Mouse (Mus musculus) liver, embryonic 15.5 days (tissue): ENCODE results near the gene Tymp. TPM values are rescaled to one million over a fixed set of nuclear protein-coding genes. Genes with fewer than 3 reads are reported as not detected.

Experiments
- ATAC-seq: fragments of 200-750 bp; cut with Nextera tagmentation; 2 replicates; pipeline ENCODE4 v1.8.0; 2017; ENCODE audit warnings: moderate number of reproducible peaks, mild to moderate bottlenecking, moderate library complexity; ENCODE audit not compliant: insufficient read depth
- H3K27ac ChIP-seq: fragments of 300-500 bp; sonication (generic); replicated peaks from 2 replicates; pipeline ENCODE4 v1.5.1; 2015; ENCODE audit warnings: mild to moderate bottlenecking, inconsistent platforms
- H3K27me3 ChIP-seq: fragments of 300-500 bp; sonication (generic); 2 replicates; pipeline ENCODE4 v1.6.1; 2015; ENCODE audit warnings: mild to moderate bottlenecking, inconsistent platforms
- H3K36me3 ChIP-seq: fragments of 300-500 bp; sonication (generic); replicated peaks from 2 replicates; pipeline ENCODE4 v1.6.1; 2015; ENCODE audit warnings: moderate library complexity, mild to moderate bottlenecking, inconsistent platforms
- H3K4me1 ChIP-seq: fragments of 300-500 bp; sonication (generic); replicated peaks from 2 replicates; pipeline ENCODE4 v1.6.1; 2015; ENCODE audit warnings: inconsistent platforms
- H3K4me2 ChIP-seq: fragments of 300-500 bp; sonication (generic); 2 replicates; pipeline ENCODE4 v1.6.1; 2015; ENCODE audit warnings: moderate library complexity, mild to moderate bottlenecking, inconsistent platforms
- H3K4me3 ChIP-seq: fragments of 300-500 bp; sonication (generic); replicated peaks from 2 replicates; pipeline ENCODE4 v1.5.1; 2015; ENCODE audit warnings: mild to moderate bottlenecking, inconsistent platforms
- H3K9ac ChIP-seq: fragments of 300-500 bp; sonication (generic); 2 replicates; pipeline ENCODE4 v1.6.1; 2015; ENCODE audit warnings: moderate library complexity, mild to moderate bottlenecking, inconsistent platforms
- H3K9me3 ChIP-seq: fragments of 300-500 bp; sonication (generic); replicated peaks from 2 replicates; pipeline ENCODE4 v1.6.1; 2016; ENCODE audit warnings: inconsistent platforms
- WGBS: fragments of 180-500 bp; shearing (Covaris S2); methylation state at CpG from one replicate; pipeline ENCODE4 v1.1.7; 2015; ENCODE audit warnings: mixed read lengths; ENCODE audit not compliant: insufficient replicate concordance; 5-methylcytosine and 5-hydroxymethylcytosine counted together
- polyA plus RNA-seq: library from polyadenylated mRNA; unstranded; fragments of >200 nt; fragmentation: Nextera tagmentation; extraction: Ambion mirVana; gene quantifications from 2 replicates; pipeline ENCODE4 v1.2.1, GENCODE M21; 2015

Tymp gene
- polyA plus RNA-seq, 1 experiment from 2014 or later = 0.40 TPM

DNA sequence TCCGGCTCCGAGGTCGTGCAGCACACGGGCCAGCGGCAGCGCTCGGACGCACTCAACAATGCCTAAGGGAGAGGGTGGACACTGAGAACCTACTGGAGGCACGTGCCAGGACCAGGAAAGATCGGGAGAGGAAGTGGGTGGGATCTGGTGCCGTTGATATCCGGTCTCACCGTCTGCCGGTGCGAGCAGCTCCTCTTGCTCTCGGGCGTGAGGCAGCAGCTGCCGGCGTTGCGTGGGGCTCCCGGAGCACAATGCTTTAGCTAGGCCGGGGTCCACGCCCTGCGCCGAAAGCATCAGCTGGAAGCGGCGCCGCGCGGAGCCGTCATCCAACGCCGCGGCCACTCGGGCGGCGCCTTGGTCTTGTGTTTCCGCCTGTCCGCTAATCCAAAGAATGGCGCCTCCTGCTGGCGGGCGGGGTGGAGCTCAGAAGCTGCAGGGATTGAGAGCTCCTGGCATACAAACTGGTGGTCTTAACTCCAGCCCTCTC is 3.0 kb downstream of the Tymp start, which contains the start of gene Sco2:
TSS of gene Sco2 (minus strand) at position 85 of the 487 bp plus-strand sequence.
- Histone ChIP-seq H3K27ac (peak within 1 kb of the TSS; percentile 89), H3K4me3 (peak within 1 kb of the TSS; percentile 82), H3K4me2 (peak within 1 kb of the TSS; percentile 99), H3K4me1 (peaks cover 57% of the 10 kb centered on the region), H3K9me3 (no peaks in the 10 kb centered on the region), H3K27me3 (peaks cover 28% of the 10 kb centered on the region), H3K36me3 (peaks cover 42% of the 10 kb centered on the region), H3K9ac (peak within 1 kb of the TSS; percentile 78)
- WGBS = under 1% methylated on average over 42 of the region's 42 CpGs
- peak; percentile 71 for ATAC-seq

- H3K36me3 ChIP-seq = peaks cover 48% of the 10 kb centered on the region
- WGBS = under 1% methylated on average over 35 of the region's 35 CpGs
- peak overlapping the region; percentile 99 for H3K4me2 ChIP-seq
- H3K9me3 ChIP-seq = no peaks in the 10 kb centered on the region
- H3K4me1 ChIP-seq = peaks cover 51% of the 10 kb centered on the region
- peak overlapping the region; percentile 82 for H3K4me3 ChIP-seq
- H3K27me3 ChIP-seq = peaks cover 22% of the 10 kb centered on the region
- peak; percentile 81 for ATAC-seq
- H3K9ac ChIP-seq = peak overlapping the region; percentile 78
- H3K27ac ChIP-seq = peak overlapping the region; percentile 89
These were observed 3.6 kb downstream of the Tymp start for GRCm38 (mm10) chr15:89373027-89373761.

GRCm38 (mm10) chr15:89372536-89372935 is 4.3 kb downstream of the Tymp start:
- Histone ChIP-seq H3K36me3 (peaks cover 54% of the 10 kb centered on the region), H3K4me3 (peak overlapping the region; percentile 82), H3K4me1 (peaks cover 47% of the 10 kb centered on the region), H3K27ac (peak overlapping the region; percentile 89), H3K27me3 (peaks cover 15% of the 10 kb centered on the region), H3K4me2 (peak overlapping the region; percentile 99), H3K9me3 (no peaks in the 10 kb centered on the region), H3K9ac (peak overlapping the region; percentile 78; the same call in 1 of the 2 replicates)
- ATAC-seq = no peak
- 82% methylated on average over 7 of the region's 7 CpGs for WGBS

- Histone ChIP-seq H3K9me3 (no peaks in the 10 kb centered on the region), H3K36me3 (peaks cover 59% of the 10 kb centered on the region), H3K4me1 (peaks cover 46% of the 10 kb centered on the region), H3K9ac (no peak overlapping the region), H3K27ac (no peak overlapping the region), H3K4me3 (no peak overlapping the region), H3K4me2 (0 out of 2 replicates have a peak overlapping the region, but pooled peaks have one; percentile 99), H3K27me3 (peaks cover 10% of the 10 kb centered on the region)
- WGBS = 81% methylated on average over 13 of the region's 13 CpGs
- no peak for ATAC-seq
These were observed 4.8 kb downstream of the Tymp start for GRCm38 (mm10) chr15:89372068-89372467.

GRCm38 (mm10) chr15:89365141-89365551 is 11.7 kb downstream of the Tymp start:
- H3K9me3 ChIP-seq = no peaks in the 10 kb centered on the region
- no peak overlapping the region for H3K4me2 ChIP-seq
- no peak overlapping the region for H3K4me3 ChIP-seq
- H3K27me3 ChIP-seq = no peaks in the 10 kb centered on the region
- no peak overlapping the region for H3K27ac ChIP-seq
- H3K36me3 ChIP-seq = peaks cover 100% of the 10 kb centered on the region
- 89% methylated on average over 4 of the region's 4 CpGs for WGBS
- no peak overlapping the region for H3K9ac ChIP-seq
- peaks cover 2% of the 10 kb centered on the region for H3K4me1 ChIP-seq
- ATAC-seq = no peak

DNA sequence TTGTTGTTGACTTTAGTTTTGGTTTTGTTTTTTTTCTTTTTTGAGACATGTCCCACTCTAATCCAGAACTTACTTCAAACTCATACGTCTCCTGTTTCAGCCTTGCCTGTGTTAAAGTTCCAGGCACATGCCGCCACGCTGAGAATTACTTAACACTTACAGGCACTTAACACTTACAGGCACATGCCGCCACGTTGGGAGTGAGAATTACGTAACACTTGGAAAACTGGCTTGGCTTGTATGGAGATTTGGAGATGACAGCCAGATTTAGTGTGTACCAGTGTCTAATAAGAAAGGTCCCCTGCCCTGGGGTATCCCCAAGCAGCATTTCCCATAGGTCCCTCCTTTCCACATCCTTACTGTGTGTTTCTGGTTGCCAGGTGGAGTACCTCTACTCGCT is 13.8 kb downstream of the Tymp start:
- no peak for ATAC-seq
- Histone ChIP-seq H3K9ac (no peak overlapping the region), H3K4me1 (peaks cover 12% of the 10 kb centered on the region), H3K36me3 (peaks cover 98% of the 10 kb centered on the region), H3K4me2 (no peak overlapping the region), H3K9me3 (no peaks in the 10 kb centered on the region), H3K27ac (no peak overlapping the region), H3K27me3 (no peaks in the 10 kb centered on the region), H3K4me3 (no peak overlapping the region)
- WGBS = 91% methylated on average over 7 of the region's 7 CpGs

DNA sequence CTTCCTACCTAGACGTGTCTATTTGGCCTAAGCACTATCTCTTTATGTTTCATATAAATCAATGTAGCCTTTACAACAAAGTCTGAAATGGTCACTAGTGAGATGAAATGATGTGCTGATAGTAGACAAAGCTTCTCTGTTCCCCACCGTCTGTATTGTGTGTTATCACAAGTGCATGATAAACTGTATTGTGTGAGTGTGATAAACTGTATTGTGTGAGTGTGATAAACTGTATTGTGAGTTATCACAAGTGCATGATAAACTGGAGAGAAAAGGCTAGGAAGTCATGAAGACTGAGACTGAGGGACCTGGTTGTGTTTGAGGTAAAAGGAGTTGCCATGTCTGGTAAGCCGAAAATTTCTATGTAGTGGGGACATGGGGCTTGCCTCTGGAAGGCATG is 18.1 kb downstream of the Tymp start:
- H3K27ac ChIP-seq = no peak overlapping the region
- H3K9me3 ChIP-seq = no peaks in the 10 kb centered on the region
- peak overlapping the region; percentile 29; the same call in 1 of the 2 replicates for H3K9ac ChIP-seq
- peaks cover 40% of the 10 kb centered on the region for H3K4me1 ChIP-seq
- ATAC-seq = no peak
- peak overlapping the region; percentile 83 for H3K4me2 ChIP-seq
- H3K27me3 ChIP-seq = no peaks in the 10 kb centered on the region
- 35% methylated on average over 3 of the region's 3 CpGs for WGBS
- peaks cover 70% of the 10 kb centered on the region for H3K36me3 ChIP-seq
- no peak overlapping the region for H3K4me3 ChIP-seq

DNA sequence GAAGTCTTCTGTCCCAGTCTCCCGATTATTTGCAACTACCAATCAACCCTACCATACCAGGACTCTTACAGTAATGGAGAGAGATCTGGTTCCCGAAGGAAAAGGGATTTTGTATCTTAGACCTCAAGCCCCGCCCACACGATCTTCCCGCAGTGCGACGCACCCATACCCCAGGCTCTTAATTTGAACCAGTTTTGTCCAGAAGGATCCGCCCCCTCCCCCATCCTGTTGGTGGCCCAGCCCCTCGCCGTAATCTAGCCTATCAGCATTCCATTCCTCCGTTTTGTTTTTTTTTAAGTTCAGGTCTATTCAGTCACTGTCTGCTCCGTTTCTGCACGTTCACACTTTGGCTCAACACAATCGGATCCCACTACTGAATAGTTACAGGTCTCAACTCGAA is 20.5 kb downstream of the Tymp start:
- WGBS = under 1% methylated on average over 15 of the region's 15 CpGs
- peak; percentile 57 for ATAC-seq

DNA sequence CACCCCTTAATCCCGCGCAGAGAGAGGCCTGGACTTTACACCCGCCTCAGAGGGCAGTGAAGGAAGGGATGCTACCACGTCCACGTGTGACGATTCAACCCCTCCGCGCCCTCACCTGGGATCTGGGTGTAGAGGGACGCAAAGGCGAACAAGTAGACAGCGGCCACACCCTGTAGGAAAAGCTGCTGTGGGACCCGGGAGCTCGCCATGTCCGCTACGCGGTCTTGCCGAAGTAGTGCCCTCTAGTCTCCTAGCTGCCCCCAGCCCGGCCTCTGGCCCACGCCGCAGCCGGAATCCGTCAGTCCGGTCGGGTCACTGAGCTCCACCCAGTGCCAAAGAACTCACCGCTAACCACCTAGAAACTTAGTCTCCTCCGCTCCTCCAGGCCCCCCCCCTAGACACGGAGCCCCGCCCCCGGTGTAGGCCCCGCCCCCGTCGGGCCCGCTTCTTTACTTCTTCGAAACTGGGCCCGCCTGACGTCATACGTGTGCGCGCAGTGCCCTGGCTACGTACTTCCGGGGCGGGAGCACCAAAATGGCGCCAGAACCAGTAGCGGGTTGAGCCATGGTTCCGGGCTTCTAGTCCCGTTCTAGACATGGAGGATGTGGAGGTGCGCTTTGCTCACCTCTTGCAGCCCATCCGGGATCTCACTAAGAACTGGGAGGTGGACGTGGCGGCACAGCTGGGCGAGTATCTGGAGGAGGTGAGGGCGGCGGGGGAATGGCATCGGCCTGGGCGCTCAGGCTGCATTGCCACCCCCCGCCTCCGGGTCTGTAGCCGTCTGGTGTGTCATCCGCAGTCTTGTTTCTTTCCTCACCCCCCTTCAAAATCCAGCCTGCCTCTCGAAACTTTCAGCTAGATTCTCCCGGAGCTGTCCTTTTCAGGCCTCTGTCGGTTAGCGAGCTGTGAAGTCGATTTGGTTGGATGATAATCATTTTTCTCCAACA is 21.3 kb downstream of the Tymp start, which contains the start of the genes Lmf2 and Ncaph2:
TSS of gene Lmf2 (minus strand) at position 419 of the 947 bp plus-strand sequence.
TSS of gene Ncaph2 (plus strand) at position 479 of the 947 bp plus-strand sequence.
- Histone ChIP-seq H3K27ac (peak within 1 kb of the TSS; percentile 87), H3K4me1 (peaks cover 43% of the 10 kb centered on the region), H3K9me3 (no peaks in the 10 kb centered on the region), H3K4me3 (peak within 1 kb of the TSS; percentile 92), H3K4me2 (peak within 1 kb of the TSS; percentile 83), H3K27me3 (no peaks in the 10 kb centered on the region), H3K9ac (peak within 1 kb of the TSS; percentile 91), H3K36me3 (peaks cover 70% of the 10 kb centered on the region)
- under 1% methylated on average over 64 of the region's 64 CpGs for WGBS
- peak; percentile 90 for ATAC-seq

More for the DNA sequence above, 20.5 kb downstream of the Tymp start:
- Histone ChIP-seq H3K4me2 (peak overlapping the region; percentile 83), H3K4me1 (peaks cover 43% of the 10 kb centered on the region), H3K27ac (peak overlapping the region; percentile 87), H3K9me3 (no peaks in the 10 kb centered on the region), H3K4me3 (peak overlapping the region; percentile 92), H3K9ac (peak overlapping the region; percentile 91), H3K27me3 (no peaks in the 10 kb centered on the region), H3K36me3 (peaks cover 70% of the 10 kb centered on the region)

GRCm38 (mm10) chr15:89354455-89354854 is 22.4 kb downstream of the Tymp start:
- Histone ChIP-seq H3K9ac (peak overlapping the region; percentile 91), H3K4me2 (peak overlapping the region; percentile 83), H3K9me3 (no peaks in the 10 kb centered on the region), H3K4me1 (peaks cover 43% of the 10 kb centered on the region), H3K27me3 (no peaks in the 10 kb centered on the region), H3K27ac (peak overlapping the region; percentile 87), H3K4me3 (peak overlapping the region; percentile 92), H3K36me3 (peaks cover 71% of the 10 kb centered on the region)
- ATAC-seq = no peak
- 69% methylated on average over 7 of the region's 7 CpGs for WGBS
